Mouse (Mus musculus) kidney, postnatal 36 days (tissue): Measurements from ENCODE around the gene Gpc6.

Experiments
- DNase-seq, 2 experiments: peaks; one replicate each; pipeline ENCODE4 v3.0.0; 2021 to 2022; ENCODE audit warnings: mixed read lengths in 2 of 2

Gene Gpc6

DNA sequence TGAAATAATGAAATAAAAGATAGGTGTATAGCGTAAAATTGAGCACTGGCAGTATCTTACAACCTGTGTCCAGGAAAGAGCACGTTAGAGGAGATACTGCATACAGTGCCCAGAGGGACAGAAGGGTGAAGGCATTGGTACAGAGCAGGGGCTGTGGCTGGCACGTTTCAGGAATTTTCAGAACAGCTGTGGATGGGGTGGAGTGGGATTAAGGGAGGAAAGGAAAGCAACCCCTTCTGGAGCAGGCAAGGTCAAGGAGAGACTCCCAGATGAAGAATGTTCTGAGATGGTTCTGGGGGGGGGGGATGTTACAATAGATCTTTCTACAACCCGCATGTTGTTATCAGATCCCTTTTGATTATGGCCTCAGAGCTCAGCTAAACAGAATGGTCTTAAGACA is 331.1 kb downstream of the Gpc6 start:
- DNase-seq: no peak

DNA sequence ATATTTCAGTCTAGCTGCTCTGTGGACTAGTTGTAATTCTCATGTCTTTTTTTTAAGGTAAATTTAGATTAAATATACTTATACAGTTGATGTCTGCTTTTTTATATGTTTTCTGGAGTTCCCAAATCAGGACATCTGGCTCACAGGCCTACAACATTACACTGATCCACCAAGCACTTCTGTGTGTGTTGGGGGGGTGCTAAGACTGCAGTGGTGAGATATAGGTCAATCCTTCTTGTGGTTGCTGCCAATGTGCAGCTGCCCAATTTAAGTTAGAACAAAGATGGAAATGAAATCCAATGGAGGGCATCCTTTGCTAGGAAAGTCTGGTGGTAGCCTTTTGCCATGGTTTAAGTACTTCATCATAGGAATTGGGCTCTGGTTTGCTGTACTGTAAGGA is 340.5 kb downstream of the Gpc6 start:
- DNase-seq: no peak

DNA sequence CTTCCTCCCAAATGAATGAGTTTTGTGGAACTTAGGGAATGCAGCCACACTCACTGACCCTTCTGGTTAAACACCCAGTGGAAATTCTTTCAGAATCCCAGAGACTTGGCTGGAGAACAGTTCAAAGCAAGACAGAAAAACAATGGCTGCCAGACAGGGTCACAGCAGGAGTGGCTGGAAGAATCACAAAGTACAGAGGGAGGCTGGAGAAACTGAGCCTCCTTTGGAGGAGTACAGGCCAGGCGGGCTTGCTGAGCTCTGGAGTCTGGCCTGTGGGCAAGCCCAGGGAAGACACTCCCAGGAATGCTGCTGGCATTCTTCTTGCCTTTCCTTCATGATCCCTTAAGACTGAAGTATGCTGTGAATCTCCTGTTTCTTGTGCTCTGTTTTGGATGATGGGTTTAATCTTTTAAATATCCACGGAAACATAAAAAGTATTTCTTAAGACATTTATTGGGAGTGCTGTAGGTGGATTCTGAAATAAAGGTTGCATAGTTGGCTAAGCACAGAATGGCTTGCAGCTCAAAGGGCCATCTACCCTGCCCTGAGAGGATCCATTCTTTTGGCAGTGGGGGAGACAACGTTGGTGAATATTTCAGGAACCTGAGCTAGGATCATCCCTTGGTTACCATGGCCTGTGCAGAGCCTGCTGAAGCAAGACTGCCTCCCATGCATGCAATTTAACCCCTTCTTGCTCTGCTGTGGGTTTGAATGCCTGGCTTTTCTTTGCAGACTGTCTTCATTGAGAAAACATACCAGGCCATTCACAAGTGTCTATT is 342.9 kb downstream of the Gpc6 start:
- DNase-seq: no peak

DNA sequence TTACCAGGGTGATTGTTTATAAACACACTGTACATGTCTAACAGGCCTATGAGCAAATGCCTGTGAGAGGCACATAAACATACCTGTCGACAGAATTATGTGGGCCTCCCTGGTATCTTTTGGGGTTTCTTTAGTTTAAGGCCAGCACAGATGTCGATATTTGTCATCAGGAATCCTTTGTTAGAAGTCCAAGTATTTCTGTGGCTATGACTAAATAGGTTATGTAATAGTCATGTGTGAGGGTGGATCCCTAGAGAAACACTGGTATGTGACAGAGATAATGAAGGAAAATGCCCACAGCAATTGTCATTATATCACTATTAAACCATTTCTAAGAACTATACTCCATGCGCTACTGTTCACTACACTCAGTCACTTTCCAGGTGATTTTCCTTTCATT is 358.5 kb downstream of the Gpc6 start:
- DNase-seq: no peak

DNA sequence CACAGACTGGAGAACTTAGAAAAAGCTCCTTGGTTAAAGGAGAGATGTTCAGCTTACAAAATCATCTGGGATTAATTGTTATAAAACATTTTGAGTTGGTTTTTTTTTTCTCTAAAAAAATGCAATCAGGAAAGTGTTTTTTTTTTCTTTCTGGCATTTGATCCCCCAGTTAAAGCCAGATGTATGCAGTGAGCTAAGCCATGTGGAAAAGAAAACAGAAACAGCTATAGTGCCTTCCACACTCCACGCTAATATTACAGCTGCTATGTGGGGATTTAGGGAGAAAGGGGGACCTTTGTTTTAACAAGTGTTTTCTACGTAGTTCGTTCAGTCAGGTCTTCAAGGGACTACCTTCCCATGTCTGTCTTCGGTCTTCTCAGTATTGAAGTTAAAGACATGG is 368.6 kb downstream of the Gpc6 start:
- DNase-seq: no peak

DNA sequence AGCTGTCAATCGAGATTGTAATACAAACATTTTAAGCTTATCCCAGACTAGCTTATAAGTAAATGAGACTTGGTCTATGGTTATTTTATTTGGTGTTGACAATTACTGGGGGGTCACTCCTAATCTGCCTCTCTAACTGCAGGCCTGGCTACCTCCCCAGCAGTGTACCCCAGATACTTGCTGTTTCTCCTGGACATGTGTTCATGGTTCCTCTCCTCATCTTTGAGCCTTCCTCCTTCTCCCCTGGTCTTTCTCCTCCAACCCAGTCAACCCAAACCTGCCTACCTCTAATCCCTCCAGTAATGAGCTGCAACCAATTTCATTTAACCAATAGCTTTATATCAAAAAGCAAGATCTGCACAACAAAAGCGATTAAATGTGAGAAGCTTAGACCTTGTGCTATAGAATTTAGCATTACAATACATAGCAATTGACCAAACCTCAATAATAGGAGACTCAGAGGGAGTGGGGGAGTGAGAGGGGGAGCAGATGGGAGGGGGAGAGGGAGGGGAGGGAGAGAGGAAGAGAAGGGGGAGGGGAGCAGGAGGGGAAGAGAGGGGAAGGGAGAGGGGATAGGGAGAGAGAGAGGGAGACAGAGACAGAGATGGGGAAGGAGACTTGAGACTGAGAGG is 371.2 kb downstream of the Gpc6 start:
- no peak for DNase-seq

DNA sequence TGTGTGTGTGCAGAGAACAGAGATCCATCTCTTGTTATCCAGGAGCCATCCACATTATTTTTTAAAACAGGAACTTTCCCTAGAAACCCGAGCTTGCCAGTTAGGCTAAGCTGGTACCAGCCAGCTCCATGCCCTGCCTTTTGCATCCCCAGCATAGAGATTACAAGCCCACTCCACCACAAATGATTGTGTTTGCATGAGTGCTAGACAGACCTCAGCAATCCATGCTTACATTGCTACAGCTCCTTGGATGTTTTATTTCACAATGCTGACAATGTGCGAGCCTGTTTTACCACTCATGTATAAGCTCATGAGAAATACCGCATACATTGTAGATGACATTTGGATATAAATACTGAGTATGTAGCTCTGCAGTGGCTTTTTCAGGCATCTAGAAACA is 375.9 kb downstream of the Gpc6 start:
- DNase-seq: no peak

DNA sequence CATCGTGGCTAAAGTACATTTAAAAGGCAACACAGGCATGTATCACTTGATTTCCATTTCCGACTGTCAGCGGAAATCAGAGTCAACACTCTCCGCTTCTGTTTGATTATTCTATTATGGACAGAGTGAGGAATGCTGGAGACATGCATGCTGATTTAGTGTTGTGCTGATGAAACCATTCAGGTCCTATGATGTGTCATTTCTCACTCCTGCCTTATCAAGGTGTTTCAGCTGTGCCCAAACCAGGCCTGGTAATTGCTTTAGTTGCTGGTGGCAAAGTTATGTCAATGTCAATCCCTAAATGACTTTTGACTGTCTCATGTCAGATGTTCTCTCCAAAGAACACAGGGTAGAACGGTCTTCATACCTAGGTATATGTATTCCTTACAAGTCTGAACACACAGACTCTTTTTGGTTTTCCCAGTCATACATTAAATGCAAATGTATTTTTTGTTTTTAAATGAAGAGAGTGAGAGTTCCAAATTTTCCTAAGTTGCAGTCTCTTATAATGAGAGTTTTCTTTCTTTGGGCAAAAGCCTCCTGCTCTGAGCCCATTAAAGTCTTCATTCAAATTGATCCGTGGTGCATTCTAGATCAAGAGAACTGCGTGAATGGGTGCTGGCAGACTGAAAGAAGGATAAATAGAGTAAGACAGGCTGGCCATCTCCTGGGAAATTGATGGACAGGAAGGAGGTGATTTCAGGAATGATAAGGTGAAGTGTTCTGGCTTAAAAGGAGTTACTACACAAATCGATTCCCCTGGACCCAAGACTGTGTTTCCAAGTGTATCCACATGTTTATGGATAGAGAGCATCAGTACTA is 379.0 kb downstream of the Gpc6 start:
- no peak for DNase-seq

DNA sequence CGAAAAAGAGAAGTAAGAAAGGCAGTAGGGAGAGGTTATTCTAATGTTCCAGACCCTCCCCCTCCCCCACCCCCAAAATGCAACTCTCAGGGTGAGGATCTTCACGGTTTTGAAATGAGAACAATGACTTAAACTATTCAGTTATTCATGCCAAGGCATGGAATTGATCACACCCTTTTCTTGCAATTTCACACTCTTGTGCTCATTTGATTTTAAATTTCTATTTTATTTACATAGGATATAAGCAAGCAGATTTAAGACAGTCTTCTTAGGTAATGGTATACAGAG is 379.6 kb downstream of the Gpc6 start:
- no peak for DNase-seq

DNA sequence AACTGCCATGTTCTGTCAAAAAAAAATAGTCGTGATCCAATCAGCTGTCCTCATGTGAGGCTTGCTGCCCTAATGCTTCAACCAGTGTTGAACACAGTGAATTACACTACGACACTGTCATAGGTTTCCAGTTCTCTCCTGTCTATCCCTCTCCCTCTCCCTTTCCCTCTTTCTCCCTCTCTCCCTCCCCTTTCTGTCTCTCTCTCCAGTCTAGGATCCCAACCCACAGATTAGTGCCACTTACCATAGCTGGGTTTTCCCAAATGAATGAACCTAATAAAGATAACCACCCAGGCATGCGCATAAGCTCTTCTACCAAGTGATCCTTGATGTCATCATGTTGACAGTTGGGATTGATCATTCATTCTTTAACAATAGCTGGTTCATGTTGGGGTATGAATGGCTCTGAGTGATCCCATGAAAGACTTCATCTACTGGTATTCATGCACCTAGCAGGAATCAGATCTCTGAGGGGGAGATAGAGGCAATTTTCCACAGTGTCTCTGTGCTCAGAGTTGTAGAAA is 384.9 kb downstream of the Gpc6 start:
- DNase-seq: no peak

DNA sequence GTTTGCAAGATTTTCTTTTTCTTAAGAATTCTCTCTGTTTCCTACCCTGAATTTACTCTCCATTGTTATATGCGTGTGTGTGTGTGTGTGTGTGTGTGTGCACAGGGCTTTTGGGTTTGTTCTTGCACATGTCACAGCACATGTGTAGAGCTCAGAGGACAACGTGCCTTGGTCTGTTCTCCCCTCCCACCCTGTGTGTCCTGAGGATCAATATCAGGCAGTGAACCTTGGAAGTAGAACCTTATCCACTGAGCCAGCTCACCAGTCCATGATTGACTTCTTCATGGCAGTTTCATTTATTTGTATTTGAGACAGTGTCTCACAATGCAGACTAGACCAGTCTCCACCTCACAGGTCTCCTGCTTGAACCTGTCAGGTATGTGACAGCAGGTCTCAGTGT is 399.1 kb downstream of the Gpc6 start:
- no peak for DNase-seq

DNA sequence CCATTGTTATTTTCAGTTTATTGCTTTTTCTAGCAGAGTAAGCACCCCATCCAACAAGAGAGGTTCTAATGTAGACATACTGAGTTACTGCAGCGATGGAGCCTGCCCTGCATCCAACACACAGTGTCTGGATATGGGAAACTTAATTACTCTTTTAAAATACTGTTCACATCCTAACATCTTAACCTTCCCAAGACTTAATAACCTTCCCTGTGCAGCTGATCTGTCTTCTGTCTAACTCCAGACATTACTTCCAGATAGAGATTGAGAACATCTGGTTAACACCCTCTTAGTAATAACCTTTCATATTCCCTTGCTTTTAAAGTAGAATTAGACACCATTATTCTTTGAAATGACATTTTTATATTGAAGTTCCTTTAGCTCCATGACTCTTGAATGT is 407.1 kb downstream of the Gpc6 start:
- no peak for DNase-seq

DNA sequence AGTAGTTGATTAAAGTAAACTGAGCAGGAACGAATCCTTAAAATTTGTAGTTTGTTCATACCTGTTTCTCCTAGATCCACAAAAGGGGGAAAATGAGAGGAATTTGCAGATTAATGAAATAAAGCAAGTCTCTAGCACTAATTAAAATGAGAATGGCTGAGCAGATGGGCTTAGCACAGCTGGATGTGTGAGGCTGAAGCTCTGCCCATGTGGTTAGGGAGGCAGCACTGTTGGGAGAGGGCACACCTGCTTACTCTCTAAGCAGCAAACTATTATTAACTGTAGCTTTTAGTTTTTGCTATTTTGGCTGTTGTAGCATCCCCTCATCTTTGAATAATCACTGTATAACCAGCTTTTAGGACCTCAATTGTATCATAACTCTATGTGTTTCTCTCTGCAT is 412.2 kb downstream of the Gpc6 start:
- no peak for DNase-seq

DNA sequence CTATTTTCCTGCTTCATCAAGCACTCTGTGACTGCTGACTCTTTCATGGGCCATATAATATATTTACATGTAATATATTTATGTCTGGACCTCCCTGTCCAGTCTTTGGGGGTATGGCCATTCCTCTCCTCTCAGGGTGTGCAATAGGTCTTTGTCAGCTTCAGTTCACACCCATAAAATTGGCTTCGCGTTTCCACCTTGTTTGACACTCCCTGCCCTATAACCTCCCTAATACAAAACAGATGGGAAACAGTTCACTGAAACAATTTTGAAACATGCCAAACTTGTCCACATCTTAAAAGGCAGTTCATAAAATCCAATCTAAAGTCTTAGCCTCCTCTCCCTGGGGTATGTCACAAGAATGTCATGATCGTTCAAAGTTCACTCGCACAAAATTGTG is 415.4 kb downstream of the Gpc6 start:
- DNase-seq: no peak

DNA sequence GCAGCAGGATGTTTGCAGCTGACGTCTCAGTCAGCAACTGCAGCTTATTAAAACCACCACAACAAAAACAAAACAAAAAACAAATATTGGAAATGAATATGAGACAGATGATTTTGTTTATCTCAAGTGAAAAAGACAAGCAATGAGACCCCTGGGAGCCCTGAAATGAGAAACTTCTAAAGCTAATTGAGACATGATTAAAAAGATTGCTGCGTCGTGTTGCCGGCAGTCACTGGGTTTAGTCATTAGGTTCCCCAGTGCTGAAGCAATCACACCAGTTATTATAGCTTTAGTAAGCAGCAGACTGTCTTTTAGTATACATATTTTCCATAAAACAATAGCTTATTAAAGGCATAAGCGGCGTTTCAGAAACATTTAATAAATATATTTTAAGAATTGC is 419.4 kb downstream of the Gpc6 start:
- no peak for DNase-seq

DNA sequence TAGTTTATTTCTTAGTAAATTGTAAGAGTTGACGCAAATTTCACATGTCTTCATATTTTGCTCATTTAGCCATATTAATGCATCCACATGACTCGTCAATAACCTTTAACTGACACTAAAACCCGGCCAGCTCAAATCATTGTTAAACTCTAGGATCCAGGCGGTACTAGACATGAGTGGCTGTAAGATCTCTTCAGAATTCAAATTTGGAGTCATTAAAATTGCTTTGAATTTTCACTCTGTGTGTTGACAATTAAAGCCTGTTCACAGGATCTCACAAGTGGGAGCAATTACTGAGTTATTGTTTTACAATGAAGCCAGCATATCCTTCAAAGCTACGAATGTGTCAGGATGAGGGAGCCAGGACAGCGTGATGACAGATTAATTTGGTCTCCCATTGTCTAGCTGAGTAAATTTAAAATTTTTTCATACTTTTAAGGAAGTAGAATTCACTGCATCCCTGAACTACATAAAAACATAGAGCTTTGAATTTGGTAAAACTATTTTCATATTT is 421.3 kb downstream of the Gpc6 start:
- no peak for DNase-seq

DNA sequence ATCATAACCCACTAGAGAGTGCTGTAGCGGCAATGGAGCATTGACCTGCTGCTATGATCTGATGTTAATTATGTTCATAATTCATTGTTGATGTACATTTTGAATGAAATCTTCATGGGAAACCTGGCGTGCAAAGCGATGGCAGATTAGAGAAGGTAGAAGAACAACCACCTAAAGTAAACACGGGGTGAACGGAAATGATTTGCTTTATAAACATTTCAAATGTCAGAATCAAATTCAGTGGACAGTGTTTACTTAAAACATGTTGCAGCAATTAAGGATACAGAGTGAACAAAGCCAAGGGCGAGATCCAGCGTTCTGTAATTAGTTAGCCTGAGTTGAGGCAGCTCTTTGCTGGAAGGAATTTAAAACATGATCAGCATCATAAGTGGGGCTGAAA is 426.2 kb downstream of the Gpc6 start:
- DNase-seq: no peak

DNA sequence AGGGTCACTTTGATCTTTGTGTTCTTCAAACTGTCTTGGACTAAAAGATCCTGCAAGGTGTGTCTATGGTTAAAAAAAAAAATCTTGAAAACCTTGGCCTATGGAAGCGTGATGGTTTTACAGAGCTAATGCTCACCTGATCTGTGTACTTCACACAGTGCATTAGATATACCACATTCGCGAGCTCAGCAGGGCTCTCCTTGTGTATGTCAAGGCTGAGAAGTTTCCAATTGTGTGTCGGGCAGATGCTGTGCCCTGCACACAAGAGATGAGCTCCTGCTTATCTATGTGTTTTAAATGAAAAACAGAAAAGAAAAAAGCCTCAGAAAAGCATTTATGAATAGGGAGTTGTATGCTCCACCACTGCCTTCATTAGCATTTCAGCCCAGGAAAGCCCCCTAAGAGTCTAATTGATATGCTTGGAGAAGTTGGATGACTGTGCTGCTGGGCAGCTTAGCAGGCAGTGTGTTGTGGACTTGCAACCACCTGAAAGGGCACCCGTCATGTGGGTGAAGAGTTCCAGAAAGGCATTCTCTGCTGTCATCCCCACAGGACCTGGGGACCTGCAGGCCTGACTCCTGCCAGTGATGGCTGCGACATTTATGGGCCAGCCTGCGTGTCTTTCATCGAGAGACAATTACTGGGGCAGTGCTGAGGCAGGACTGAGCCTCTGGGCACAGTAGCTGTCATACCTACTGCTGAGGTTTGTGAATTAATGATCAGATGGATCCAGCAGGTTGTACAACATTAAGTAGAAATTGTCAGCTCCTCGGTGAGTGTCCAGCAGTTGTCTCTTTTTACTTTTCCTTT is 436.2 kb downstream of the Gpc6 start:
- no peak for DNase-seq

DNA sequence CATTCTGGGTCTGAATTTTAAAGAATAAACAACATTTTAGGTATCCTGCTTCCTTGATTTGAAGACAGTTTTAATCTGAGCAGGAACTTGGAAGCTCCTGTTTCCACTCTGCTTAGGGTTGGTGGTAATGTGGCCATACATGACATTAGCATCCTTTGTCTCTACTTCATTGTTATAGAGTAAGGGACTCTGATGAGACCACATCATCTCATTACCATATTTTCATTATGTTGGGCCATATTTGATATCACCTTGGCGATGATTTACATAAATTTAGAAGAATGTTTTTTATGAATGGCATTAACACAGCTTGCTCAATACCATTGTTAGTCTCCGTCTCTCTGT is 436.8 kb downstream of the Gpc6 start:
- no peak for DNase-seq

DNA sequence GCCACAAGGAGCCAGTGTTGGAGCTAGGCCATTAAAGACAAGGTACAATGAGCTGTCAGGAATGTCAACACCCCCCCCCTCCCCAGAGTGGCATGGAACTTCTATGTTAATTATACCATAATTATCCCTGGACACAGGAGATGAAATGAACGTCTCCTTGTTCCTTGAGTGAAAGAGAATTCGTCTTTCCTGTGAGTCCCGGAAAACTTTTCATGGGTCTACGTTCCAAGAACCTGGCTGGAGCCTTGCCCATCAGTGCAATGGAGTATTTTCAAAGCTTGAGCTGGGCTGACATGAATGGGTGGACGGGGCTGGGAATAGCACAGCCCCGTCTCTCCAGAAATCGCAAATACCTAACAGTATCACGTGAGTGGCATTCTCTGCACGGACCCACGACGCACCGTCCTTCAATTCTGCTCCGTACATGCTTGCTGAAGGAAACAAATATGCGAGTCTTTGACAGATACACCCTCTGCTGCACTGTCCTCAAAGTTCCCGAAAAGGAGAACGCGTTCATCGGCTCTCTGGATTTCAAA is 444.3 kb downstream of the Gpc6 start:
- DNase-seq: no peak

DNA sequence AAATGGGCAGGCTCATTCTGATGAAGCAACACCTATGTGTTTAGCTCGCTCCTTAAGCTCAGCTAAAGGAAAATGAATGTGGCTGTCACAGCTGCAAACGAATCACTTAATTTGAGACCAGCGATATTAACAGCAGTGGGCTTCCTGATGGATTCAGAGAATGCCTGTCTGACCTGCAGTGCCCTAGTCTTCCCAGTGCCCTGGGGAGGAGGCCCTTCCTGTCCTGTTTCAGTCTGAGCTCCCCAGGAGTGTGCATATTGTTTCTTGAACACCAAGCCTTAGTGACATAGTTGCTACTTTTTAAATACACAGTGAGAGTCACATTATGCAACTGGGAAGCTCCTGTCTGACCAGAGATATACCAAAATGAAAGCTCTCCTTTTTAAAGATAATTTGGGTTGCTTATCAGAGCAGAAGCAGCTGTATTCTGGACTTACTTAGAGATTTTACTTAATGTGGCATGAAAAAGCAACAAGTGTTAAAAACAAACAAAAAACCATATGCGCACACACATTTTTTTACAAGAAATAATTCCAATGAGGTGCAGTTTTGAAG is 451.8 kb downstream of the Gpc6 start:
- no peak for DNase-seq

DNA sequence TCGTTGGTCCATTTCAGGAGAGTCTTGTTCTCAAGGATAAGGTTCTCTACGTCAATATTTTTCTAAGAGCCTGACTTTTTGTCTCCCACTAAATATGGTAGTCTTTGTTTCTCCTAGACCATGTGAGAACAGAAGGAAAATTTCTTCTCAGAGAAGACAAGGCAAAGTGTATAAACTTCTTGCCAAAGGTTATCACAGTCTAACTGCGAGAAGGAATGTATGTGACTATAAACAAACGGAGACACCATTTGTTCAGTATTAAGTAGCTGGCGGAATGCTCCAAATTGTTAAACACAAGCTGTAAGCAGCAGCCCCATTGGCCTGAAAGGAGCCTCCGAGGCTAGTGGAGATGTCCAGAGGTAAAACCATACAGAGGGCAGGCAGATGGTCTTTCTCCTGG is 454.9 kb downstream of the Gpc6 start:
- no peak for DNase-seq
